Comparison of ENCODE assay signal across 11 mouse cellular contexts in genomic region chr10:117662316-117663055, GRCm38 (mm10). TPM values are rescaled to one million over a fixed set of nuclear protein-coding genes. Genes with fewer than 3 reads are reported as not detected.
DNase-seq lines count a peak whose midpoint lies in the region; ATAC-seq and TF ChIP-seq lines count a peak whose summit lies in the region.
"Had no signal": no experiment of that assay in that cellular context is flagged by ENCODE, and none has a peak within 500 bp of the region (broad histone marks: within the 10 kb centered on the region; RNA-seq: fewer than 3 reads in every experiment).

No protein-coding gene starts in this region.

- no peaks in the 10 kb centered on the region for H3K36me3 ChIP-seq in E14TG2a.4 (ENCODE audit: insufficient read depth, low read length)
- H3K36me3 ChIP-seq in intestine, postnatal 0 days (ENCODE audit: control insufficient read depth, insufficient read depth), result no peaks in the 10 kb centered on the region
- H3K36me3 ChIP-seq in lung, postnatal 0 days (ENCODE audit: insufficient read depth, low read length), result no peaks in the 10 kb centered on the region
- H3K36me3 ChIP-seq: heart, embryonic 12.5 days had no signal

- H3K4me2 ChIP-seq in intestine, postnatal 0 days (replicated peaks; ENCODE audit: low read depth), result peak overlapping the region; percentile 59
- no peak overlapping the region for H3K4me2 ChIP-seq in lung, postnatal 0 days (replicated peaks; ENCODE audit: low read depth, low read length)
- H3K4me2 ChIP-seq: heart, embryonic 12.5 days had no signal

- TF ChIP-seq EP300 in lung, postnatal 0 days (IDR thresholded peaks at IDR 0.05), result no peak

- peaks cover 44% of the 10 kb centered on the region for H3K4me1 ChIP-seq in E14TG2a.4 (replicated peaks; ENCODE audit: low read depth, low read length)
- H3K4me1 ChIP-seq in intestine, postnatal 0 days (replicated peaks; ENCODE audit: control insufficient read depth, insufficient read depth, low read length), result 0 out of 2 replicates have a peak, but pooled peaks cover 4% of the 10 kb centered on the region
- H3K4me1 ChIP-seq in lung, postnatal 0 days (ENCODE audit: insufficient read depth, low read depth, low read length), result peaks cover 6% of the 10 kb centered on the region; the same call in 1 of the 2 replicates

- peak; percentile 87 for ATAC-seq in intestine, postnatal 0 days
- ATAC-seq in lung, postnatal 0 days, result peak; percentile 68
- ATAC-seq in erythroblast, adult 5-6 weeks (replicated peaks; ENCODE audit: low FRiP score, poor library complexity, severe bottlenecking), result no peak

- no peak overlapping the region for H3K9ac ChIP-seq in intestine, postnatal 0 days (ENCODE audit: low read depth, low read length)
- H3K9ac ChIP-seq in lung, postnatal 0 days (replicated peaks; ENCODE audit: low read depth), result no peak overlapping the region
- H3K9ac ChIP-seq: heart, embryonic 12.5 days had no signal

- H3K27me3 ChIP-seq in E14TG2a.4 (ENCODE audit: insufficient read depth, low read length), result no peaks in the 10 kb centered on the region
- H3K27me3 ChIP-seq in intestine, postnatal 0 days (replicated peaks; ENCODE audit: control insufficient read depth, insufficient read depth, low read length), result no peaks in the 10 kb centered on the region
- no peaks in the 10 kb centered on the region for H3K27me3 ChIP-seq in lung, postnatal 0 days (replicated peaks; ENCODE audit: insufficient read depth, low read length)
- H3K27me3 ChIP-seq: CH12.LX; heart, embryonic 12.5 days had no signal

- no peak for TF ChIP-seq CTCF in E14TG2a.4 (conservative IDR thresholded peaks at IDR 0.05; ENCODE audit: low read length)
- no peak for TF ChIP-seq CTCF in intestine, postnatal 0 days (IDR thresholded peaks at IDR 0.05; ENCODE audit: low read depth)
- no peak for TF ChIP-seq CTCF in lung, postnatal 0 days (IDR thresholded peaks at IDR 0.05)

- peak overlapping the region; percentile 84 for H3K27ac ChIP-seq in intestine, postnatal 0 days (ENCODE audit: low read depth, low read length)
- H3K27ac ChIP-seq in lung, postnatal 0 days (ENCODE audit: low read length), result peak overlapping the region; percentile 87

- peak overlapping the region; percentile 48; the same call in 1 of the 2 replicates for H3K4me3 ChIP-seq in E14TG2a.4 (replicated peaks; ENCODE audit: low read length)
- H3K4me3 ChIP-seq in intestine, postnatal 0 days (ENCODE audit: low read depth, low read length), result no peak overlapping the region
- H3K4me3 ChIP-seq in lung, postnatal 0 days (ENCODE audit: low read depth, low read length), result no peak overlapping the region

- peak; percentile 70 for DNase-seq in large intestine, adult 2 months (ENCODE audit: low read depth, low spot score)
- peak; percentile 55 for DNase-seq in lung, postnatal 0 days (ENCODE audit: low spot score)
- no peak for DNase-seq in gastrocnemius, adult 18-20 months (ENCODE audit: low spot score)
- DNase-seq in heart, adult 11 months, result no peak
- no peak for DNase-seq in cerebellum, adult 9-10 months
- DNase-seq: midbrain, embryonic 14.5 days had no signal

- no peaks in the 10 kb centered on the region for H3K9me3 ChIP-seq in E14TG2a.4 (ENCODE audit: low read length)
- no peaks in the 10 kb centered on the region for H3K9me3 ChIP-seq in intestine, postnatal 0 days (ENCODE audit: control insufficient read depth)
- H3K9me3 ChIP-seq in lung, postnatal 0 days (ENCODE audit: low read length), result no peaks in the 10 kb centered on the region
- H3K9me3 ChIP-seq: heart, embryonic 12.5 days had no signal

- WGBS in intestine, postnatal 0 days, result 65% methylated on average over 15 of the region's 15 CpGs
- WGBS in large intestine, adult 2 months, result 64% methylated on average over 15 of the region's 15 CpGs
- 68% methylated on average over 15 of the region's 15 CpGs for WGBS in lung, postnatal 0 days

RNA-seq across cellular contexts. Expression of gene Cpm, which starts 33.2 kb away (rescaled TPM):
- polyA plus RNA-seq in intestine, postnatal 0 days (2015; fragmentation: Nextera tagmentation; extraction: Ambion mirVana), result 32.8 and 33.8 TPM in 2 replicates
- polyA plus RNA-seq in large intestine, adult 2 months (2012; rRNA removed), result 10.5 and 11.8 TPM in 2 replicates
- 215 and 250 TPM in 2 replicates for polyA plus RNA-seq in lung, postnatal 0 days (2015; fragmentation: Nextera tagmentation; extraction: Ambion mirVana)
- total RNA-seq in gastrocnemius, adult 18-20 months (2021), result 1 to 10 TPM; 2.5 to 2.9 TPM
- 0.63 TPM in 1 of 2 replicates, not detected in the other for total RNA-seq in erythroblast, adult 5-6 weeks (2015; ENCODE audit: low replicate concordance)
- total RNA-seq in erythroblast, adult 5-6 weeks (2017; ENCODE audit: low replicate concordance), result 0.60 TPM in 1 of 2 replicates, not detected in the other

RNA-seq across cellular contexts. Expression of gene Mdm2, which starts 48.1 kb away (rescaled TPM):
- polyA plus RNA-seq in intestine, postnatal 0 days (2015; fragmentation: Nextera tagmentation; extraction: Ambion mirVana), result 16.5 and 19.8 TPM in 2 replicates
- polyA plus RNA-seq in large intestine, adult 2 months (2012; rRNA removed), result 11.2 and 25.9 TPM in 2 replicates
- polyA plus RNA-seq in lung, postnatal 0 days (2015; fragmentation: Nextera tagmentation; extraction: Ambion mirVana), result 22.7 and 28.9 TPM in 2 replicates
- total RNA-seq in gastrocnemius, adult 18-20 months (2021), result 10 to 100 TPM; 45.7 to 50.2 TPM
- 29.8 and 38.7 TPM in 2 replicates for total RNA-seq in erythroblast, adult 5-6 weeks (2015; ENCODE audit: low replicate concordance)
- 28.7 and 41.1 TPM in 2 replicates for total RNA-seq in erythroblast, adult 5-6 weeks (2017; ENCODE audit: low replicate concordance)

Comparison
In these comparisons a context has a peak if more than half of its experiments do, and no peak if none do; other contexts are left out.
1. DNase-seq: peak in large intestine, adult 2 months (single experiment) and lung, postnatal 0 days (single experiment); none in gastrocnemius, adult 18-20 months (single experiment), heart, adult 11 months (single experiment) and cerebellum, adult 9-10 months (single experiment).